Mouse (Mus musculus) telencephalon, adult 2 months (tissue): ENCODE measurements around the gene Itsn2.
A peak's percentile ranks its signal among the peaks of the same experiment; 100 is the strongest.
"Not testable (repeated sequence)": the region's sequence is repeated elsewhere in the genome, so short reads cannot be mapped to it uniquely, and the experiment has no call there.

Source experiments
- DNase-seq: peaks from one replicate; pipeline ENCODE4 v3.0.0-alpha.2; 2011; ENCODE audit warnings: low read depth, low spot score

Gene Itsn2

DNA sequence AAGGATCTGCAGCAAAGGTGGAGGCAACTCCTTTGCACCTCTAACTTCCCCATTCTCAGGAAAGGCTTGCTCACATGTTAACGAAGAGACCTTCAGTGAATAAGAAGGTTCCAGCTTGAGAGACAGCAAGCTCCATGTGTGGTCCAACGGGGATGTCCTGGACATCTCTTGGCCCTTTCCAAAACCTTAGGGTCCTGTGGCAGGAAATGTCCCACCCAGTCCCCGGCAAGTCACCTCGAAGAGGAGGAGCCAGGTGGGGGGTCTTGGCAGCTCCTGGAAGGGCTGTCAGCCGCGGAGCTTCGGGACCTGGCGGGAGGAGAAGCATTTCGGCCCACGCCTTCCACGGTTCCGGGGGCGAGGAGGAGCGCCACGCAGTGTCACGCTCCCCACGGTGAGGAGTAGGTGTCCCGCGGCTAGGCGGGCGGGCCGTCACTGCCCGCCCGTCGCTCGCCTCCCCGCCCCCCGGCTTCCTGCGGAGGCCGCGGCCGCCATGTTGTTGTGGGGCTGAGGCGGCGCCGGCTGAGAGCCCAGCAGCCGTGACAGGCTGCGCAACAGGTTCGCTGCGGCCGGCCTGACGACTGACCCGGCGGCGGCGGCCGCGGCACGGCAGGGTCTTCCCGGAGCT, at the start of gene Itsn2, which contains the start of gene Gm3625:
Gene Itsn2 (plus strand): TSS at position 98 of the 625 bp plus-strand sequence.
Gene Gm3625 (minus strand): TSS at position 387 of the 625 bp plus-strand sequence.
- no peak for DNase-seq

DNA sequence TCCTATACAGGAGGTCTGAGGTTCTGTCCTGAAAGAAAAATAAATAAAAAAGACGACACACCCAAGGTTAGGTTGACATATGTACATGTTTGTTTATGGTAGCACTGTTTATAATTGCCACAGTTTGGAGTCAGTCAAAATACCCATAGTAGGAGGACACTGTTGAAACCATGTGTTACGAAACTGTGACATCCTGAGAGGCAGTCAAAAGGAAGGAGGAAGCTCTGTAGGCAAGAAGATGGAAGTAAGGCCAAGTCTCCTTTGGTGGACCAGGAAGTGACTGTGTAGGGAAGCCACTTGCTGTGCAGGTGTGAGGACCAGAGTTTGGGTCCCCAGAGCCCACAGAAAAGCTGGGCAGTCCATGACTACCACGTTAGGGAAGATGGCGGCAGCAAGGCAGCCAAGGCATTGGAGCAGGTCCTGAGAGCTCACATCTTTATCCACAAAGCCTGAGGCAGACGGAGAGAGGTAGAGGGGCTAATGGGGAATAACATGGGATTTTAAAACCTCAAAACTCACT, 48.0 kb upstream of the Itsn2 start:
- no peak for DNase-seq

DNA sequence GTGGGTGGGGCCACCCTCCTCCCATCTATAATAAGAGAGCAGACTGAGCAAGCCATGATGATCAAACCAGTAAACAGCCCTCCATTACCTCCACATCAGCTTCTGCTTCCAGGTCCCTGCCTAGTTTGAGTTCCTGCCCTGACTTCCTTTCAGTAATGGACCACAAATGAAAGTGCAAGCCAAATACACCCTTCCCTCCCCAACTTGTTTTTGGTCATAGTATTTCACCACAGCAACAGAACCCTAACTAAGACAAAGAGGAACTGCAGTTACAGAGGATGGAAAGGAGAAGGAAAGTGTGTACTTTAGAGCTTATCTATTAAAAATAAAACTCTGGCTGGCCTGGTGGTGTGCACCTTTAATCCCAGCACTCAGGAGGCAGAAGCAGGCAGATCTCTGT, 47.0 kb upstream of the Itsn2 start:
- no peak for DNase-seq

DNA sequence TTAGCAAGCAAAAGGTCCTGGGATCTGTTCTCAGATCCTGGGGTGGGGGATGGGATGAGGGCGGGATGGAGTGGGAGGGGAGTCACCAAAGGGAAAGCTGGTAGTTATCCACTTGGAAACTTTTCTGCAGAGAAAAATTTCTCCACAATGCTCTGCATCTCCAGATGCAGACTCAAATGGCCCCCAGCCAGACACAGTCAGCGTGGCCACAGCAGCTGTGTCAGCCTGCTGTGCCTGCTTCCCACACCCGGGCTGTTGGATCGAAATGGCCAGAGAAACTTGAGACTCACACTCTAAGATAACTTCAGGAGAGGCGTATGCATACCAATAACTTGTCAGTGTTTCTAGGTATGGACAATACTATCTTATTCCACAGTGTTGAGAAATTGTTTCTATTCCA, 45.9 kb upstream of the Itsn2 start:
- no peak for DNase-seq

DNA sequence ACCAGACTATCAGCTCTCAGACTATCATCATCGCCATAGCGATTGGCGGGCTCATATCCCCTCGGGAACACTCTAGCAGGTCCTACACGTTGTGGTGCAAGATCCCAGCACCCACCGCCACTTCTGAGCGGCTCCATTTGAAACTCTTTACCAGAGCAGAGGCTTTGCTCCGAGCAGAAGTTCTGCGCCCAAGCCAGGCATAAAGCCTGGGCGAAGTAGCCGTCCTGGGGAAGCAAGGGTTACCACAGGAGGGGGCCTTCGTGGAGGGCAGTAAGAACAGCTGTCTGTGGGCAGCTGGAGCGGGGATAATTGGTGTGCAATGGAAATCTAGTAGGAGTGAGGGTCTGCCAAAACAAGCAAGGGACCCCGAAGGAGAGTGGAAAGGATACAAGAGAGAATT, 44.9 kb upstream of the Itsn2 start:
- DNase-seq: no peak

DNA sequence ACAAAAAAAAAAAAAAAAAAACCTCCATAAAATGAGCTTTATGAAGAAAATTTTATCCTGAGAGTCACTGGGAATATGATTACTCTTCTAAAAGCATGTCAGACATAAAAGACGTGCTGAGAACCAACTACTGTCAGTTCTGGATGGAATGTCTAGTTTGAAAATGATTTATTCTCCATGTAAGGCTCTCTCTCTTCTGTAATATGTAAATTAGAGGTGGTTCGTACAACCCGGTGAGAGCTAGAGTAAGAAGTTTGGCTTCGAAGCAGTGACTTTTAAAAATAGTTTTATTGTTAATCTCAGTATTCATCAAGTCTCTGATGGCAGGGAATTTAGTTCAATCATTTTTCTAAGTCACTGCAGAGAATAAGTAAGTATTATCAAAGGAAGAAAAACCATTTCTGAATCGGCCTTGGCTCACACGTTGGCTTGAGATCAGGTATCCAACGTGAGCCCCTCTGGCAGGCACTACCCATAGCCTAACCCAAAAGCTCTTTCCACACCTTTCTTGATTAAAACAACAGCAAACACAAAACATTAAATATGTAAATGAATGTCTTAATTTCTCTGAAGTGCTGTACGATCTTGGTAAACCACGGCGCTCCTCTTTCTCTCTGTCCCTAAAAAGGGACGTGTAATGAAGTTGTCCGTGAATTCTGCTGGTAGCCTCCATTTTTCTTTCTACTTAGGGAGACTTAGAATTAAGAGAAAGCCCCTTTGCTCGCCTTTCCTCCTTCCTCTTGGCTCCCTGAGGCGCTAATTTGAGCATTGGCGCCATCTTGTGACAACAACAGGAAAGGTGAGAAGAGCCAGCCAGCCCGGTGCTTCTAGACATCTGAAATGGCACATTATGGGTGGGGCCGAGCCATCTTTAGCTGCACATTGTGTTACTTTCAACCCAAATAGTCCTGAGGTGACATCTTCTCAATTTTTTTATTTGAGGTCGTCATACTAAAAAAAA, 44.1 kb upstream of the Itsn2 start:
- DNase-seq: peak; percentile 62

DNA sequence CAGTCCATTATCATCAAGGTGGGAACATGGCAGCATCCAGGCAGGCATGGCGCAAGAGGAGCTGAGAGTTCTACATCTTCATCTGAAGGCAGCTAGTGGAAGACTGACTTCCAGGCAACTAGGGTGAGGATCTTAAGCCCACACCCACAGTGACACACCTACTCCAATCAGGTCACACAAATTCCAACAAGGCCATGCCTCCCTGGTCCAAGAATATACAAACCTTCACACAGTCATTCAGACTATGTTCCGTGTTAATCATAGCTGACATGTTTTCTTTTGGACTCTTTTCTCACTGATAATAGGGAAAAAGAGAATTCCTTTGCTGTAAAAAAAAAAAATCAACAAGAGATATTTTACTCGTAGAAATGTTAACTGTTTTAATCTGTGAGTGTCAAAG, 38.7 kb upstream of the Itsn2 start:
- DNase-seq: not testable (repeated sequence)

DNA sequence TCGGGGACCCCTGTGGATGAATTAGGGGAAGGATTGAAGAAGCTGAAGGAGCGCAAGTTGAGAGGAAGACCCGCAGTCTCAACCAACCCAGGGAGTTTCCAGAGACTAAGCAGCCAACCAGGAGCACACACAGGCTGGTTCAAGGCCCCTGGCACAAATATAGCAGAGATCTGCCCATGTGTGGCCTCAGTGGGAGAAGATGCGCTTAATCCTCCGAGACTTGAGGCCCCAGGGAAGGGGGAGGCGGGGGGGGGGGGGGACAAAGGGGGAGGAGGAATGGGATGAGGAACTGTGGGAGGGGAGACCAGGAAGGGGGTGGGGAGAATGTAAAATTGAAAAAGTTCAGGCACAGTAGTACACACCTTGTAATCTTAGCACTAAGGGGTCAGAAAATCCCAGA, 37.0 kb upstream of the Itsn2 start:
- no peak for DNase-seq

DNA sequence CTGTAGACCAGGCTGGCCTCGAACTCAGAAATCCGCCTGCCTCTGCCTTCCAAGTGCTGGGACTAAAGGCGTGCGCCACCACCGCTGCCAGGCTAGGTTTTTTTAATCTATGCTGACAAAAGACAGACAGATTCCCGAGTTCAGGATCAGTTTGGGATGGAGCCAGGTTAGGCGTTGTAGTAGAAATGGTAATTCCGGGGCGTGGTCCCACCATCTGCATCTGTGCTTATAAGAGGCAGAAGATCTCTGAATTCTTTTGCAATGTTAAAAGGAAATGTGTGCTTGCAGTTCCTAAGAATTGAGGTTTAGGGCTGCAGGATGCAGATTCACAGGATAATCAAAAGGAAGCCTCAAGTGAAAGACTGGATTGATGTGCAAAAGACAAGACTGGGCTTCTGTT, 35.5 kb upstream of the Itsn2 start:
- DNase-seq: no peak

DNA sequence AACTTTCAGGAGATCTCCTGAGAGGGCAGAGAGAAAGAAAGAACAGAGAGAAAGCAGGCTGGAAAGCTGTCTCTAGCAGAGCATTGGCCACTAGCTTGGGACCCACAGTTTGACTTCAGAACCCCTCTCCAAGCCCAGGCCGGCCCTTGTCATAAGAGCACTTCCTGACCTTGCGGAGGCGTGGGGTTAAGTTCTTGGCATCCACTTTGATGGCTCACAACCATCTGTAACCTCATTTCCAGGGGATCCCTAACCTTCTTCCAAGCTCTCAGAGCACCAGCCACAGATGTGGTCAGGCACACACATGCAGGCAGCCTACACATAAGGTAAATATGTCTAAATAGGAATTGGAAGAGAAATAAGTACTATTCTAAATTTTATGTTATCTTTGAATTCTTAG, 35.0 kb upstream of the Itsn2 start:
- DNase-seq: no peak

DNA sequence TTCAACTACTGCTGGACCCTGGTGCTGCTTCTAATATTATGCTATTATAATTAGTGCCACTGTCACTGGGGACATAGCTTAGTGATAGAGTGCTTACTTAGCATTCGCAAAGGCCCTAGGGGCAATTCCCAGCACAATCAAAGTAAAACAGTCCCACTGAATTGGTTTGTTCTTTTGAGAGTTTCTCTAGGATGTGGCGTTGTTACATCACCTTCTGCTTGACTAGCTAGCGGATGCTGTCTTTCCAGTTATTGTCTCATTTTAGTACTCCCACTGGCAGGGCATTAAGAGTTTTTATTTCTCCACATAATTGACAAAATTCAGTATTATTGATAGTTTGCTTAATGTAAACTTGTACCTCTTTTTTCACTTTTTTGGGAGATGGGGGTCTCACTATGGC, 34.4 kb upstream of the Itsn2 start:
- no peak for DNase-seq

DNA sequence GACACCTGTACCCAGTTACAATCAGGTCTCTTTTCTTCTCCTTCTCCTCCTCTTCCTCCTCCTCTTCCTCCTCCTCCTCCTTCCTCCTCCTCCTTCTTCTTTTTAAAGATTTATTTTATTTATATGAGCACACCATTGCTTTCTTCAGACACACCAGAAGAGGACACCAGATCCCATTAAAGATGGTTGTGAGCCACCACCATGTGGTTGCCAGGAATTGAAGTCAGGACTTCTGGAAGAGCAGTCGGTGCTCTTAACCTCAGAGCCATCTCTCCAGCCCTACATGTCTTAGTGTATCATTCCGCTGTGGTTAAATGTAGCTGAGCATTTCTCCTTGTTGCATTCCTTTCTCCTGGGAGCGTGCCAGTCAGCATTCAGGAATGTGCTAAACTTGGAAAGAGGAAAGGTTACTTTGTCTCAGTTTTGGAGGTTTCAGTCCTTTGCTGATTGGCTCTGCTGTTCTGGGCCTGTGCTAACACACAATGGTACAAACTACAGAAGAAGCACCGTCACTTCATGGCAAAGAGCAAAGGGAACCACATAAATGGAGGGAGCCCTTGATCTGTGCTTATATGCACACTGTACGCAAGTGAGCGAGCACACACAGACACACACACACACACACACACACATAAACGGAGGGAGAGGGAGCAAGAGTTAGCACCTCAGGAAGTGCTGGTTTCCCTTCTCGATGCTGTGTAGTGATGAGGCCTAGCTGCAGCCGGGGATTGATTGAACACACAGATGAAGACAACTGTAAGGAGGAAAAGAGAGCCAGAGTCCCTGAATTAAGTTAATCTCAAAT, 33.8 kb upstream of the Itsn2 start:
- no peak for DNase-seq

DNA sequence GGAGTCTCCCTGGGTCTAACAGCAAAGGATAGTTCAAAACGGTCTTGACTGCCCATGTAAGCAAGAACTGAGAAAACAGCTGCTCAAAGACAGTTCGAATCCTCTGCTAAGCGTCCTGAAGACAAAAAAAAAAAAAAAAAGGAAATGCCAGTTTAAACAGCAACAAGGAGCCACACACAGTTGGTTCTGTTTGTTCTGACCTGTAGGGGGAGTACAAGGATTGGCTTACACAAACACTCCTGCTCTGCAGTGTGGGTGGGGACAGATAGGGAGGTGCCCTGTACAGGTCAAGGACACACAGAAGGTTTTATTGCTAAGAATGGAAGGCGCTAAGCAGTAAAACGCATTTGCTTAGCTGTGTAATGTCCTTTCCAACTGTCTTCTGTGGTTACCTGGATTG, 20.6 kb upstream of the Itsn2 start:
- DNase-seq: no peak

DNA sequence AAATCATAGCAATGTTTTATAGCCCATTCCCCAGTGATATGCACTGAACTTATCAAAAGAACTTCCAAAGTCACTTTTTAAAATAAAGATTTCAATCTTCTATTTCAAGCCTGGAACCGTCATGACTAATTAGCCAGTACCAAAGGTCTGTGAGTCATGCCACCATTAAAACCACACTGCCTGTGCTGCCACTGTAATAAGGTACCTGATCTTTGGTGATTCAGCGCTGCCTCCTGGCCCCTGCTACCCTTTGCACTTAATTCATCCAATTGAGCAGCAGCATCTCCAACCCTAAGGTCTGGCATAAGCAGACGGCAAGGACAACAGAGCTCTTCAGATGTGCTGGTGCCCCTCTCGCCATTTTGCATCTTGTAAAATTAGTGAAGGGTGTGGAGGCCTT, 18.4 kb upstream of the Itsn2 start:
- DNase-seq: no peak

DNA sequence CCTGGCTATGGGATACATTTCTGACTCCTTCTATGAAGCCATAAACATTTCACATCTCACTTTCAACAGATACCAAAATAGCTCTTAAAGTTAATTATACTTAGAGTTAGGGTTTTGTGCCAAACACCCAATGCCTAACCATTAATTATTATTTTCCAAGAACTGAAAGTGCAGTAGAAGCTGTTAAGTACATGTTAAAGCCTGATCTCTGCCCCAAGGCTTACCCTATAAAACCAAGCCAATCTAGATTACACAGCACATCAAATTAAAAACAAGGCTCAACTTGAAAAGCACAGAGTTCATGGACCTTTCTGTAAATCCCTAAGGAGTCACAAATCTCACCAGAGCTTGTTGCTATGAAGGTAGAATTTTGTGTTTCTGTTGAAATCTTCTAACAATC, 10.1 kb upstream of the Itsn2 start:
- no peak for DNase-seq

DNA sequence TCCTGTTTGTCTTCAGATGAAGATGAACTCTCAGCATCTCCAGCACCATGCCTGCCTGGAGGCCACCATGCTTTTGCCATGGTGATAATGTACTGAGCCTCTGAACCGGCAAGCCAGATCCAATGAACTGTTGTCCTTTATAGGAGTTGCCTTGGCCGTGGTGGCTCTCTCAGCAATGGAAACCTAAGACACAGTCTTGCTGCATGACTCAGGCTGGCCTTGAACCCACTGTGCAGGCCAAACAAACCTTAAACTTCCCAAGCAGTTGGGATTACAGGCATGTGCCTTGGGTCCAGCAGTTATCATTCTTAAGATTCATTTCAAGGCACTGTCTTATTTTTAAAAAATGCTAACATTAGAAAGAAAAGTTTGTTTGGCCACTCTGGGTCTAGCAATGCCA, 4.6 kb upstream of the Itsn2 start:
- no peak for DNase-seq

DNA sequence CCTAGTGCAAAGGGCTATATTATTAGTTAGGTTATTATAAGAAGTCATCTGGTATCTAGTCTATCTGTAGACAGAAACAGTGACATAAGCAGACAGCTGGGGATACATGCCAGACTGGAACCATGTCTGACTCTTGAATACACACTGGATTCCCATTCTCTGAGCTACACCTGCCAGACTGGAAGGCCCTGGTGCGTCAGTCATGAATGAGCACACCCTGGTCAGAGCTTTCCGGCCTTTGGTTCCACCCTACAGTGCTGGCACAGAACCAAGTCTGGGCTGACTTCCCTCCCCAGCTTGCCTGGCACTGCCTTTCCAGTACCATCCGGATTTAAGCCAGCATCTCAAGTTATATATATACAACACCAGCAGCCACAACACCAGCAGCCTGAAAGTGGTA, 3.8 kb upstream of the Itsn2 start:
- no peak for DNase-seq

DNA sequence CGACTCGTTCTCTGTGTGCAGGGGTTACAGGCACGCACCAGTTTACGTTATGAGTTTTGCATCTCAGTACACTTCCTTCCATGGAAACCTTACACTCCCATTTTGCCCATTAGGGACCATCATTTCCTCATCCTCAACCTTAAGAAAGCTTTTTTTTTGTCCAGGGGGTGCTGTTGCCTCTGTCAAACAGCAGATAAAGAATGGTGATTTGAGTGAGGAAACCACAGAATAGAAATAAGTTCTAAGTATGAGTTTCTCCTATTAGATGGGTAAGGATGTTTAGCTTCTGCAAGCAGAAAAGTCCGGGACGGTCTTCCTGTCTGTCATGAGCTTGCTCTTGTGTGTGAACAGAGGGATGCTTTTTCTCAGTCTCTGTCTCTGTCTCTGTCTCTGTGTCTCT, 413 bp upstream of the Itsn2 start:
- no peak for DNase-seq

DNA sequence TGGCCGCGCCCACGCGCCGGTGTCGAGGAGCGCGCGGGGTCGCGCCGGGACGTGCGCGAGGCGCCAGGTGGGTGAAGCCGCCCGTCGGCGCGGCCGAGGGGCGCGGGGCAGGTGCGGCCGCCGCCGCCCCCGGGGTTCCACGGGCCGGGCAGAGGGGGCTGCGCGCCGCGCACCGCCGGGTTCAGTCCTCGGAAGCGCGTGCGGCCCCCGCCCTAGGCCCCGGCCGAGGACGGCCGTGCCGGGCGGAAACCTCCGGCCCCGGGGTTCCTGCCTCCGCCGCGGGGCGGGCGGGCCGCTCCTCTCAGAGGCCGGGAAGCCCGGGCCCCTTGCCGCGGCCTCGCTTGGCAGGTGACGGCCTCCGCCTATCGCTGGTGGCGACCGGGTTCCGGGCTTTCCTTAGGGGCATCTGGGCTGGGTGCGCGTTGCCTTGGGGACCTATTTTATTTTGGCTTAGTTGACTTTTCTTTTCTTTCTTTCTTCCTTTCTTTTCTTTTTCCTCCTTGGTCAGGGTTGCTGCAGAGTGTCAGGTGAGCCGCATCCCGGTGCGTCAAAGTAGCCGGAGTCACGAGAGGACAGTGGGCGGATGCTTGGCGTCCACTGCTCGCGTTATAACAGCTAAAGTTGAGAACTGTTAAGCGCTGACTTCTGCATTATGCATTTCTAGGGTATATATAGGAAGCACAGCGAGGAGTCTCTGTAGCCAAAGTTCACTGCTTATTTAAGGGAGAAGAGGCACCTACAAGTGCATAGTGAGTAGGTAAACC, 910 bp downstream of the Itsn2 start:
- no peak for DNase-seq

DNA sequence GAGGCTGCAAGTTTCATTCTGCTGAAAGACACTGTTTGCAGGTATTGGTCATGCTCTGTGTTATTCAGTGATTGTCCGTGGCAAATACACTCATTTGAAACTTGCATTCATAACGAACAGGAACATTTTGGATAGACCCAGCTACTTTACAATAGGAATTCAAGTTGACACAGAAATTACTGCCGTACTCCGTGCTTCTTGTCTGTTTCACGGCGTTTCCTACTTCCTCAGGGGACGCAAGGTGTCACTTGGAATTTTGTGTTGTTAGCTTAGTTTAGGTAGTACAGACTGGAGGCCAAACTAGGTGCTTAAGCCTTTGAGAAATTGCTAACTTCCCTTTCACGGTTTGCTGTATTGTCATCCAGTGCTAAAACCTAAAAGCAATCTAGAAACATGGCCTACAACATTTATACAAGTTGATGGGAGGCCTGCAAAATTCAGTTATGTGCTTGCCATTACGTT, 1.5 kb downstream of the Itsn2 start:
- no peak for DNase-seq

DNA sequence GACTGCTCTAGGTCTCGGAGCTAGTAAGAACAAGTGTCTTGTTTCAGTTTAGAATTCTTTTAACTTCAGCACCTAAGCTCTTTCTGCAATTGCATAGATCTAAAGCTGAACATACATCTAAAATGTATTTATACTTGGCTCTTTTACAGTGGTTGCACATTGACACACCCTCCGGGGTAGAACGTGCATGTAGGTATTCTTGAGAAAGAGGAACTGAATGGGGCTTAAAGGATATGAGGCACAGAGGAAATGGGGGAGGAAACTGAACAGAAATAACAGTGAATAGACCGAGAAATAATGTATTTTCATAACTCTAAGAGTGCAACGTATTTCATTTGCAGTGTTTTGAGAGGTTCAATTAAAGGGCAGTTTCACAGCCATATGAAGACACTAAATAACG, 2.6 kb downstream of the Itsn2 start:
- no peak for DNase-seq
